Mouse (Mus musculus) forebrain, embryonic 16.5 days (tissue): ENCODE measurements around the gene Zbtb7a. TPM values are rescaled to one million over a fixed set of nuclear protein-coding genes. Genes with fewer than 3 reads are reported as not detected.

ENCODE experiments used
- ATAC-seq: fragments of 200-750 bp; cut with Nextera tagmentation; 2 replicates; pipeline ENCODE4 v1.8.0; 2017; ENCODE audit warnings: mild to moderate bottlenecking, moderate library complexity
- H3K27ac ChIP-seq: fragments of 300-500 bp; sonication (generic); 2 replicates; pipeline ENCODE4 v1.5.1; 2014; ENCODE audit warnings: low read length, control low read depth
- H3K27me3 ChIP-seq: fragments of 300-500 bp; sonication (generic); replicated peaks from 2 replicates; pipeline ENCODE4 v1.6.1; 2014; ENCODE audit warnings: low read length; ENCODE audit not compliant: control insufficient read depth, insufficient read depth
- H3K36me3 ChIP-seq: fragments of 300-500 bp; sonication (generic); 2 replicates; pipeline ENCODE4 v1.6.1; 2014; ENCODE audit not compliant: control insufficient read depth, insufficient read depth
- H3K4me1 ChIP-seq: fragments of 300-500 bp; sonication (generic); replicated peaks from 2 replicates; pipeline ENCODE4 v1.6.1; 2014; ENCODE audit warnings: low read length; ENCODE audit not compliant: control insufficient read depth, insufficient read depth
- H3K4me2 ChIP-seq: fragments of 300-500 bp; sonication (generic); 2 replicates; pipeline ENCODE4 v1.6.1; 2014; ENCODE audit warnings: mild to moderate bottlenecking, low read length, control low read depth
- H3K4me3 ChIP-seq: fragments of 300-500 bp; sonication (generic); replicated peaks from 2 replicates; pipeline ENCODE4 v1.5.1; 2014; ENCODE audit warnings: mild to moderate bottlenecking, low read length, control low read depth
- H3K9ac ChIP-seq: fragments of 300-500 bp; sonication (generic); replicated peaks from 2 replicates; pipeline ENCODE4 v1.6.1; 2014; ENCODE audit warnings: low read depth, low read length, control low read depth
- H3K9me3 ChIP-seq: fragments of 300-500 bp; sonication (generic); 2 replicates; pipeline ENCODE4 v1.6.1; 2016; ENCODE audit warnings: low read length; ENCODE audit not compliant: control insufficient read depth
- WGBS: fragments of 180-500 bp; shearing (Covaris S2); extraction: QIAGEN DNeasy Blood & Tissue Kit; methylation state at CpG from one replicate; pipeline ENCODE4 v1.1.7; 2014; 5-methylcytosine and 5-hydroxymethylcytosine counted together
- polyA plus RNA-seq: library from polyadenylated mRNA; unstranded; fragments of >200 nt; fragmentation: Nextera tagmentation; extraction: Ambion mirVana; gene quantifications from 2 replicates; pipeline ENCODE4 v1.2.1, GENCODE M21; 2015

Gene Zbtb7a
- 11.6 and 11.8 TPM in 2 replicates for polyA plus RNA-seq

- Histone ChIP-seq H3K4me2 (peak within 1 kb of the TSS; percentile 91), H3K27me3 (peaks cover 30% of the 10 kb centered on the region), H3K4me3 (peak within 1 kb of the TSS; percentile 86), H3K36me3 (no peaks in the 10 kb centered on the region), H3K27ac (peak within 1 kb of the TSS; percentile 97), H3K9ac (peak within 1 kb of the TSS; percentile 93), H3K4me1 (peaks cover 31% of the 10 kb centered on the region), H3K9me3 (no peaks in the 10 kb centered on the region)
- WGBS: 2% methylated on average over 40 of the region's 41 CpGs
- no peak for ATAC-seq
Observed at GRCm38 (mm10) chr10:81134966-81135681, at the start of gene Zbtb7a. Zbtb7a (plus strand) TSS chr10:81135220.

GRCm38 (mm10) chr10:81087021-81087420 lies 48.0 kb upstream of the Zbtb7a start:
- Histone ChIP-seq H3K27ac (no peak overlapping the region), H3K27me3 (no peaks in the 10 kb centered on the region)
- 62% methylated on average over 2 of the region's 2 CpGs for WGBS

DNA sequence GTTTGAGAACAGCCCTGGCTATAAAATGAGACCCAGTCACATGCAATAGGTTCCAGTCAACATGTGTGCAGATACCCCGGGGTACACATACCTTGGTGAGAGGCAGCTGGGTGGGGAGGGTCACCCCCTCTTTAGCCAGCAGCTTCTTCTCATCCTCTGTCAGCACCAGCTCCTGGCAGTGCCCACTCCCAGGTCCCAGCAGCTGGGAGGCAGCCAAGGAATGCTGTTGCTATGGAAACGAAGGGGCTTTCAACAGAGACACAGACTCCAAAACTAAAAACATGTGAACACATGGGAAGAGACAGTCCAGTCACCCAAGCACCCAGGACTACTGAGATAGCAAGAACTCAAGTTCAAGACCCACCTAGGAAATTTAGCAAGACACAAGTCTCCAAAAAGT lies 45.8 kb upstream of the Zbtb7a start:
- Histone ChIP-seq H3K4me3 (no peak overlapping the region), H3K4me1 (peaks cover 7% of the 10 kb centered on the region), H3K27me3 (no peaks in the 10 kb centered on the region), H3K9me3 (no peaks in the 10 kb centered on the region), H3K27ac (no peak overlapping the region), H3K9ac (no peak overlapping the region), H3K36me3 (no peaks in the 10 kb centered on the region), H3K4me2 (no peak overlapping the region)
- 40% methylated on average over 2 of the region's 2 CpGs for WGBS
- ATAC-seq: no peak; the same call in 1 of the 2 replicates

More at GRCm38 (mm10) chr10:81087021-81087420, 48.0 kb upstream of the Zbtb7a start:
- H3K4me3 ChIP-seq: no peak overlapping the region
- H3K9me3 ChIP-seq: no peaks in the 10 kb centered on the region
- H3K4me2 ChIP-seq: no peak overlapping the region
- peaks cover 7% of the 10 kb centered on the region for H3K4me1 ChIP-seq
- no peak overlapping the region for H3K9ac ChIP-seq
- H3K36me3 ChIP-seq: no peaks in the 10 kb centered on the region
- ATAC-seq: no peak

- H3K27ac ChIP-seq: no peak overlapping the region
- H3K9me3 ChIP-seq: no peaks in the 10 kb centered on the region
- 74% methylated on average over 7 of the region's 7 CpGs for WGBS
- H3K4me2 ChIP-seq: no peak overlapping the region
- no peaks in the 10 kb centered on the region for H3K36me3 ChIP-seq
- H3K9ac ChIP-seq: no peak overlapping the region
- no peaks in the 10 kb centered on the region for H3K27me3 ChIP-seq
- no peak overlapping the region for H3K4me3 ChIP-seq
- ATAC-seq: no peak
- H3K4me1 ChIP-seq: peaks cover 7% of the 10 kb centered on the region
Observed at GRCm38 (mm10) chr10:81090621-81091020, 44.4 kb upstream of the Zbtb7a start.

- H3K27me3 ChIP-seq: no peaks in the 10 kb centered on the region
Observed at GRCm38 (mm10) chr10:81092465-81093250, 42.4 kb upstream of the Zbtb7a start.

DNA sequence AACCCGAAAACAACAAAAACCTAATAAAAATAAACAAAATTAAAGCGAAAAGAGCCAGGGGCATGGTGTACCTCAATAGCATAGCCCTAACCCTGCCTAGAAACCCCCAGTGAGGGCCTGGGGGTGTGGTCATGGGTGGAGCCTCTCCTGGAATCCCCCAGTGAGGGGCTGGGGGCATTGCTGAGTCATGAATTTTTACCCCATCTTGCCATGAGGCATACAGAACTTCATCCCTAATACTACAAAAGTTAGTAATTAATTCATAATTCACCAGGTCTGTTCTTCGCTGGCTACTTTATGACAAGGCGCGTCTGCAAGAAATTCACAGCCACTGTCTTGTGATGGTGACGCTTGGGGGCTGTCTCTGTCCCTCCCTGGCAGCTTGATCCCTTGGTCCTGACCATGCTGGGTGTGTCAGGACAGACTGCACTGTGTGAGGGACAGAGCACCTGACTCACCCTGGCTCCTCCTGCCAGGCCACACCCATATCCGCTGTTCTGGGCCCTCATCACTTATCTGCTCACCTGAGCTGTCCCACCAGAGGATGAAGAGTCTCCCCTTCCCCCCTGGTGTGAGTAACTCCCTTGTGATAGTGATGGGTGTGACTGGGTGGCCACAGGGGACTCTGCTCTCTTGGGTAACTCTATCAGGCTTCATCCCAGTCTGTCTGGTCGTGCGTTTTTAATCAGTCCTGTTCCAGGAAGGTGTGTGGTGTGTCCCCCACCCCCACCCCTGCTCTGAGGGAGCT lies 39.9 kb upstream of the Zbtb7a start:
- no peak for ATAC-seq
- Histone ChIP-seq H3K9ac (no peak overlapping the region), H3K27me3 (no peaks in the 10 kb centered on the region), H3K4me3 (no peak overlapping the region), H3K4me1 (no peaks in the 10 kb centered on the region), H3K9me3 (no peaks in the 10 kb centered on the region), H3K36me3 (no peaks in the 10 kb centered on the region), H3K27ac (no peak overlapping the region), H3K4me2 (no peak overlapping the region)
- 59% methylated on average over 9 of the region's 9 CpGs for WGBS

More at GRCm38 (mm10) chr10:81092465-81093250, 42.4 kb upstream of the Zbtb7a start:
- Histone ChIP-seq H3K4me2 (no peak overlapping the region), H3K9me3 (no peaks in the 10 kb centered on the region), H3K27ac (no peak overlapping the region), H3K36me3 (no peaks in the 10 kb centered on the region), H3K9ac (no peak overlapping the region), H3K4me3 (no peak overlapping the region), H3K4me1 (peaks cover 7% of the 10 kb centered on the region)
- ATAC-seq: no peak
- 61% methylated on average over 22 of the region's 22 CpGs for WGBS

DNA sequence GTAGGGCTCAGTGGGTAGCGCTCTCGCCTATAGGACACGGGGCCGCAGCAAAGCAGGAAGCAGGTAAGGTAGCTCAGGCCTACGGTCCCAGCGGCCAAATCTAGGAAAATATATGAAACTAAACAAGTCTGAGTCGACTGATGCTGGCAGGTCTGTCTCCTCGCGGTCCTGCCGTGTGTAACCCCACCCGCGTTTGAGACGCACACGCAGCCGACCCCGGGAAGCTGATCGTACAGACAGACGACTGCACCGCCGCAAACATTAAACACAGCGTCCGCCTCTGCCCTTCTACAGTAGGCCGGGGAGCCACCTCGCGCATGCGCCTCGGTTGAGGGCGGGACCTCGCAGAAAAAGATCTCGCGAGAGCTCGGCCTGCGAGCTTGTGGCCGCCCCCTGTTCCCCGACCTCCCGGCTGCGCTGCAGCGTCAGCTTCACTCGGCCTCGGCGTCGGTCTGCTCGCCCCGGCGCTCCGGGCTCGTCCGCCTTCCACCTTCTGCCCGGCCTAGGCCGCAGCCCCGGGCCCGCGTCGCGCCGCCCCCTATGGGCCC lies 29.4 kb upstream of the Zbtb7a start, which contains the start of gene Map2k2:
Gene Map2k2, plus strand, starts transcription at position 351 of the 548 bp plus-strand sequence.
- under 1% methylated on average over 55 of the region's 56 CpGs for WGBS
- H3K4me2 ChIP-seq: peak within 1 kb of the TSS; percentile 80
- peak within 1 kb of the TSS; percentile 88 for H3K9ac ChIP-seq
- no peaks in the 10 kb centered on the region for H3K27me3 ChIP-seq
- peak within 1 kb of the TSS; percentile 87 for H3K4me3 ChIP-seq
- ATAC-seq: peak; percentile 97
- H3K9me3 ChIP-seq: no peaks in the 10 kb centered on the region
- H3K4me1 ChIP-seq: peaks cover 21% of the 10 kb centered on the region
- H3K36me3 ChIP-seq: peaks cover 15% of the 10 kb centered on the region
- H3K27ac ChIP-seq: peak within 1 kb of the TSS; percentile 98

DNA sequence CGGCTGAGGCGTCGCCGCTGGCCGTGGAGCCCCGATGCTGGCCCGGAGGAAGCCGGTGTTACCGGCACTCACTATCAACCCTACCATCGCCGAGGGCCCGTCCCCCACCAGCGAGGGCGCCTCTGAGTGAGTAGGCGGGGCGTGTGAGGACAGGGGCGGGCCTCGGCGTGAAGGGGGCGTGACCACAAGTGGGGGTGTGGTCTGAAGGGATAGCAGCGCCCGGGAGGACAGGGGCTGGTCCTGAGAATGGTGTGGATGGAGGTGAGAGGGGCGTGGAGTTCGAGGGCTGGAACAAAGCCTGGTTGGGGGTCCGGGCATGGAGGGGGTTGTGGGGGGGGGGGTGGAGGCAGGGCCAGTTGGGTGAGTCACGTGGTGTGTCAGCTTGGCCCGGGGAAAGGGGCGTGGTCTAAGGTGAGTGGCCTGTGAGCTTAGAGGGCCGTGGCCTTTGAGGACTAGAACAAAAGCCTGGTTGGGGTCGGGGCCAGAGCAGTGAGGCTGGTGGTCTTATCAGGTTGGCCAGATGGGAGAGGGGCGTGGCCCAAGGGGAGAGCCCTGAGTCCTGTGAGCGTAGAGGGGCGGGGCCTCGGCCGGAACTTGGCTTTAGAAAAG lies 28.8 kb upstream of the Zbtb7a start:
- peak overlapping the region; percentile 98 for H3K27ac ChIP-seq
- H3K36me3 ChIP-seq: peaks cover 18% of the 10 kb centered on the region
- WGBS: under 1% methylated on average over 35 of the region's 35 CpGs
- H3K27me3 ChIP-seq: no peaks in the 10 kb centered on the region
- H3K4me1 ChIP-seq: peaks cover 21% of the 10 kb centered on the region
- peak; percentile 86 for ATAC-seq
- H3K4me3 ChIP-seq: peak overlapping the region; percentile 87
- H3K9me3 ChIP-seq: no peaks in the 10 kb centered on the region
- H3K4me2 ChIP-seq: peak overlapping the region; percentile 80
- peak overlapping the region; percentile 88 for H3K9ac ChIP-seq
